Mouse (Mus musculus) heart, postnatal 4 days (tissue): ENCODE measurements around the gene Psmd14. TPM values are rescaled to one million over a fixed set of nuclear protein-coding genes. Genes with fewer than 3 reads are reported as not detected.
A peak's percentile ranks its signal among the peaks of the same experiment; 100 is the strongest.

Experiments
- DNase-seq: peaks from one replicate; pipeline ENCODE4 v3.0.0; 2021
- total RNA-seq, 2 experiments: library from RNA; stranded (reverse); gene quantifications; 2 replicates each; pipeline ENCODE4 v1.2.3; 2021

Psmd14 gene
- total RNA-seq, result 10 to 100 TPM; 88.7 to 90.8 TPM

- peak; percentile 91 for DNase-seq
Measured at GRCm38 (mm10) chr2:61711108-61712040, at the start of gene Psmd14. TSS of gene Psmd14 (plus strand) at chr2:61711694.

- DNase-seq, result no peak
Measured at GRCm38 (mm10) chr2:61662833-61663232, 48.7 kb upstream of the Psmd14 start.

- DNase-seq, result no peak
Measured at GRCm38 (mm10) chr2:61663573-61664241, 47.8 kb upstream of the Psmd14 start.

- no peak for DNase-seq
Measured at GRCm38 (mm10) chr2:61667420-61667819, 44.1 kb upstream of the Psmd14 start.

GRCm38 (mm10) chr2:61668260-61668659 is 43.2 kb upstream of the Psmd14 start:
- DNase-seq, result peak; percentile 59

- no peak for DNase-seq
Measured at GRCm38 (mm10) chr2:61674555-61674954, 36.9 kb upstream of the Psmd14 start.

- DNase-seq, result no peak
Measured at GRCm38 (mm10) chr2:61681572-61681971, 29.9 kb upstream of the Psmd14 start.

- no peak for DNase-seq
Measured at GRCm38 (mm10) chr2:61686533-61686932, 25.0 kb upstream of the Psmd14 start.

GRCm38 (mm10) chr2:61689086-61689485 is 22.4 kb upstream of the Psmd14 start:
- DNase-seq, result no peak

- no peak for DNase-seq
Measured at GRCm38 (mm10) chr2:61709570-61709969, 1.9 kb upstream of the Psmd14 start.

- DNase-seq, result no peak
Measured at GRCm38 (mm10) chr2:61712526-61712925, 1.0 kb downstream of the Psmd14 start.

GRCm38 (mm10) chr2:61722401-61722982 is 11.0 kb downstream of the Psmd14 start:
- no peak for DNase-seq

GRCm38 (mm10) chr2:61732802-61733486 is 21.4 kb downstream of the Psmd14 start:
- DNase-seq, result no peak

- DNase-seq, result no peak
Measured at GRCm38 (mm10) chr2:61734175-61734574, 22.7 kb downstream of the Psmd14 start.

- no peak for DNase-seq
Measured at GRCm38 (mm10) chr2:61746051-61746450, 34.6 kb downstream of the Psmd14 start.

- no peak for DNase-seq
Measured at GRCm38 (mm10) chr2:61746580-61746979, 35.1 kb downstream of the Psmd14 start.

GRCm38 (mm10) chr2:61747411-61747810 is 35.9 kb downstream of the Psmd14 start:
- no peak for DNase-seq

GRCm38 (mm10) chr2:61750702-61751101 is 39.2 kb downstream of the Psmd14 start:
- DNase-seq, result no peak

- no peak for DNase-seq
Measured at GRCm38 (mm10) chr2:61751286-61751685, 39.8 kb downstream of the Psmd14 start.

- DNase-seq, result no peak
Measured at GRCm38 (mm10) chr2:61752362-61752761, 40.9 kb downstream of the Psmd14 start.

GRCm38 (mm10) chr2:61754989-61755388 is 43.5 kb downstream of the Psmd14 start:
- DNase-seq, result no peak

- no peak for DNase-seq
Measured at GRCm38 (mm10) chr2:61759234-61759855, 47.9 kb downstream of the Psmd14 start.
